Mouse (Mus musculus): ENCODE data around the gene Oas3.

Gene Oas3

GRCm38 (mm10) chr5:120704421-120704820 is 73.0 kb downstream of the Oas3 start:
- DNase-seq (ENCODE audit: low read depth, low spot score), result no peak

GRCm38 (mm10) chr5:120703660-120704059 is 73.8 kb downstream of the Oas3 start:
- no peak for DNase-seq (ENCODE audit: low read depth, low spot score)

Data from 3T3-L1 (cell line).